Mouse (Mus musculus) liver, embryonic 13.5 days (tissue): Measurements from ENCODE around the gene Ctps. TPM values are rescaled to one million over a fixed set of nuclear protein-coding genes. Genes with fewer than 3 reads are reported as not detected.
"Not testable (repeated sequence)": the region's sequence is repeated elsewhere in the genome, so short reads cannot be mapped to it uniquely, and the experiment has no call there.

Experiments used
- ATAC-seq: fragments of 200-750 bp; cut with Nextera tagmentation; 2 replicates; pipeline ENCODE4 v1.8.0; 2017; ENCODE audit warnings: low read depth, mild to moderate bottlenecking, moderate number of reproducible peaks, moderate library complexity
- DNase-seq: peaks from one replicate; pipeline ENCODE4 v3.0.0; 2022
- H3K27ac ChIP-seq: fragments of 300-500 bp; sonication (generic); 2 replicates; pipeline ENCODE4 v1.5.1; 2015; ENCODE audit warnings: moderate library complexity, mild to moderate bottlenecking, inconsistent platforms
- H3K27me3 ChIP-seq: fragments of 300-500 bp; sonication (generic); 2 replicates; pipeline ENCODE4 v1.6.1; 2015; ENCODE audit warnings: mild to moderate bottlenecking, inconsistent platforms
- H3K36me3 ChIP-seq: fragments of 300-500 bp; sonication (generic); 2 replicates; pipeline ENCODE4 v1.6.1; 2015; ENCODE audit warnings: mild to moderate bottlenecking, inconsistent platforms
- H3K4me1 ChIP-seq: fragments of 300-500 bp; sonication (generic); replicated peaks from 2 replicates; pipeline ENCODE4 v1.6.1; 2015; ENCODE audit warnings: inconsistent platforms
- H3K4me2 ChIP-seq: fragments of 300-500 bp; sonication (generic); 2 replicates; pipeline ENCODE4 v1.6.1; 2015; ENCODE audit warnings: inconsistent platforms, mild to moderate bottlenecking, moderate library complexity
- H3K4me3 ChIP-seq: fragments of 300-500 bp; sonication (generic); replicated peaks from 2 replicates; pipeline ENCODE4 v1.5.1; 2015; ENCODE audit warnings: mild to moderate bottlenecking, inconsistent platforms
- H3K9ac ChIP-seq: fragments of 300-500 bp; sonication (generic); 2 replicates; pipeline ENCODE4 v1.6.1; 2015; ENCODE audit warnings: mild to moderate bottlenecking, inconsistent platforms
- H3K9me3 ChIP-seq: fragments of 300-500 bp; sonication (generic); replicated peaks from 2 replicates; pipeline ENCODE4 v1.6.1; 2016; ENCODE audit warnings: inconsistent platforms
- WGBS: fragments of 180-500 bp; shearing (Covaris S2); methylation state at CpG from one replicate; pipeline ENCODE4 v1.1.7; 2015; ENCODE audit not compliant: insufficient replicate concordance; 5-methylcytosine and 5-hydroxymethylcytosine counted together
- polyA plus RNA-seq: library from polyadenylated mRNA; unstranded; fragments of >200 nt; fragmentation: Nextera tagmentation; extraction: Ambion mirVana; gene quantifications from 2 replicates; pipeline ENCODE4 v1.2.1, GENCODE M21; 2015

Gene Ctps
- polyA plus RNA-seq, 1 experiment from 2014 or later, result 50.2 TPM

DNA sequence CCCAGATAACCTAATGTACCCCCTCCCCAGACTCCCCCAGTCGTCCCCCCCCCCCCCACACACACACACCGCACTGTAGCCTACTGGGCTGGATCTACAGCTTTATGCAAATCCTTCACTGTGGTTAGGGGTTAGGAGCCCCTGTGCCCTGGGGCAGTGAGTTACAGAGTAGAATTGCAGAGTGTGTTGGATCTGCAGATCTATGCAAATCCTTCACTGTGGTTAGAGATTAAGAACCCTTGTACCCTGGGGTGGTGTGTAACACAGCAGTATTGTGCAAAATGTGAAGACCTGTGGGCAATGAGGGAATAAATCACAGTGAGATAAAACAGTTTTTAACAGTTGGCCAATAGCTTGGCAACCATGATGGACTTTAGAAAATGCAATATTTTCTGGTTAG lies 28.8 kb upstream of the Ctps start:
- Histone ChIP-seq H3K27me3 (no peaks in the 10 kb centered on the region), H3K4me1 (peaks cover 27% of the 10 kb centered on the region), H3K4me2 (no peak overlapping the region), H3K9me3 (no peaks in the 10 kb centered on the region), H3K27ac (no peak overlapping the region), H3K4me3 (no peak overlapping the region), H3K9ac (no peak overlapping the region), H3K36me3 (no peaks in the 10 kb centered on the region)
- 11% methylated on average over 2 of the region's 2 CpGs for WGBS
- DNase-seq (no peak), ATAC-seq (peak; percentile 45; the same call in 1 of the 2 replicates)

DNA sequence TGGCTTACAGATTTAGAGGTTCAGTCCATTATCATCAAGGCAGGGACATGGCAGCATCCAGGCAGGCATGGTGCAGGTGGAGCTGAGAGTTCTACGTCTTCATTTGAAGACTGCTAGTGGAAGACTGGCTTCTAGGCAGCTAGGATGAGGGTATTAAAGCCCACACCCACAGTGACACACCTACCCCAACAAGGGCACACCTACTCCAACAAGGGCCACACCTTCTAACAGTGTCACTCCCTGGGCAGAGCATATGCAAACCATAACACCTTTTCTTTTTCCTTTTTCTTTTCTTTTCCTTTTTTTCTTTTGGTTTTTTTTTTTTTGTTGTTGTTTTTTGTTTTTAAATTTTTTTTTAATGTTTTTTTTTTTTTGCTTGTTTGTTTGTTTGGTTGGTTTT lies 26.1 kb upstream of the Ctps start:
- 63% methylated on average over 1 of the region's 1 CpGs for WGBS
- not testable (repeated sequence) for H3K27ac ChIP-seq, H3K27me3 ChIP-seq, H3K4me2 ChIP-seq, H3K9ac ChIP-seq, H3K36me3 ChIP-seq, H3K9me3 ChIP-seq, H3K4me3 ChIP-seq, DNase-seq
- H3K4me1 ChIP-seq, result peaks cover 27% of the 10 kb centered on the region
- ATAC-seq, result peak; percentile 78

DNA sequence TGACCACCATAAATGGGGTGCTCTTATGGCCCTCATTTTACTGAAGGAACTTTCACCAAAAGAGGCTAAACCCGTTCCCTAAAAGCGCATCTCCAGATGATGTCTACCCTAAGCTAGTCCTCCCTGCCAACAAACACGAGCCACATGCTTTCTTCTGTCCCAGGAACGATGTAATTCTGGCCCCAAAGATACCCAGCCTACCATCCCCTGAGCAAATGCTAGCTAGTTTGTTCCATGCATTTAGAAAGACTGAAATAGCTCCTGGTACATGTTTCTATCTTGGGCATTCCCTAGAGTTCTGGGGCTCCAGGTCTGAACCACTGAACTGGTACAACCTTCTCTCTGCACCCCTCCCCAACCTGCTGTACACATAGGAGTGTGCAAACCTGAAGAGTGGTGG lies 20.9 kb upstream of the Ctps start:
- WGBS, result 73% methylated on average over 4 of the region's 4 CpGs
- H3K9me3 ChIP-seq, result no peaks in the 10 kb centered on the region
- H3K36me3 ChIP-seq, result no peaks in the 10 kb centered on the region
- no peak overlapping the region for H3K4me2 ChIP-seq
- DNase-seq (no peak), ATAC-seq (no peak)
- H3K27ac ChIP-seq, result no peak overlapping the region
- H3K4me3 ChIP-seq, result no peak overlapping the region
- peaks cover 28% of the 10 kb centered on the region for H3K4me1 ChIP-seq
- no peak overlapping the region for H3K9ac ChIP-seq
- peaks cover 15% of the 10 kb centered on the region for H3K27me3 ChIP-seq

DNA sequence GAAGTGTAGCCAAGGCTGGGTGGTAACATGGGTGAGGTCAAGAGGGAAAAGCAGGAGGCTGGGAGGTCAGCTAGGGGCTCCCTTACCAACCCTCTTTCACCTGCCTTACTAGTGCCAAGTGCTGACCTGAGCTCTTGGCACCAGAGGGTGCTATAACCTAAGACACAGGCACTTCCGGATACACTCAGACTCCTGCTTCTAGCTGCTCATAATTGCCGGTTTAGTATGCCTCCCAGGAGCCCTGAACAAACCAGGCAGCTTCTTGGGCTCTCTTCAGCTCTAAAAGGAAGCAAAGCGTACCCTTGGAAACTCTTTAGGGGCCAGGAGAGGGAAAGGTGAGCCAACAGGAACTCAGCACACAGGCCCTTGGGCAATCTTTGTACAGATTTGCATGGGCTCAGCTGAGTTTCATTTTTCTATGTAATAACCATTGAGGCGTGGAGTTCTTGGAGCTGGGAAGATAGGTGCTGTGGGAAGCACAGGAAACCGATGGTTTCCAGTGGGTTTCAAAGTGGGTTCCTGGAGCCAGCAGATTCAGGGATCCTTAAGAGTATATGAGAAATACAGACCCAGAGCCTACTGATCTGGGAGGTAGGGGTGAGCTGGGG lies 19.8 kb upstream of the Ctps start:
- WGBS, result 25% methylated on average over 5 of the region's 5 CpGs
- ATAC-seq, result peak; percentile 82
- DNase-seq, result peak; percentile 65
- peaks cover 22% of the 10 kb centered on the region for H3K4me1 ChIP-seq
- no peaks in the 10 kb centered on the region for H3K9me3 ChIP-seq
- H3K27me3 ChIP-seq, result peaks cover 16% of the 10 kb centered on the region
- no peak overlapping the region for H3K4me3 ChIP-seq
- no peak overlapping the region; the same call in 1 of the 2 replicates for H3K4me2 ChIP-seq
- no peaks in the 10 kb centered on the region for H3K36me3 ChIP-seq
- peak overlapping the region; percentile 10; the same call in 1 of the 2 replicates for H3K9ac ChIP-seq
- H3K27ac ChIP-seq, result no peak overlapping the region

DNA sequence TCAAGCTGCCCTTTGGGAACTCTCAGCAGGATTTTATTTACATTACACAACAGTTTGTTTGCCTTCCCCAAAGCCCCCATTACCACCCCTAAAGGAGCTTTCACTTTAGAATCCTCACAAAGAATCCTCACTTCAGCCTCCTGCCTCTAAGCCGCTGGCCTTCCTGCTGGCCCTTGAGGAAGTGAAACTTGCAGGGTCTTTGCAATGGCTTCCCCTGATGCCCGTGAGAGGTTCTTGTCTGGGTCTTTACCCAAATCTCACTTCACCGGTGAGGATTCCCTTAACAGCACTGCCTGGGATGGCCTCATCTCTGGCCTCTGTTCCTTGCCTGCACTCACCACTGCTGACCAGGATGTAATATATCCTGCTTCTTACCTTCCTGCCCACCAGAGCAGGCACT lies 19.0 kb upstream of the Ctps start:
- Histone ChIP-seq H3K27ac (peak overlapping the region; percentile 24; the same call in 1 of the 2 replicates), H3K4me1 (peaks cover 20% of the 10 kb centered on the region), H3K4me3 (no peak overlapping the region), H3K4me2 (0 out of 2 replicates have a peak overlapping the region, but pooled peaks have one; percentile 22), H3K36me3 (no peaks in the 10 kb centered on the region), H3K27me3 (peaks cover 18% of the 10 kb centered on the region), H3K9ac (no peak overlapping the region), H3K9me3 (no peaks in the 10 kb centered on the region)
- DNase-seq (no peak), ATAC-seq (no peak)
- WGBS, result 26% methylated on average over 3 of the region's 3 CpGs

DNA sequence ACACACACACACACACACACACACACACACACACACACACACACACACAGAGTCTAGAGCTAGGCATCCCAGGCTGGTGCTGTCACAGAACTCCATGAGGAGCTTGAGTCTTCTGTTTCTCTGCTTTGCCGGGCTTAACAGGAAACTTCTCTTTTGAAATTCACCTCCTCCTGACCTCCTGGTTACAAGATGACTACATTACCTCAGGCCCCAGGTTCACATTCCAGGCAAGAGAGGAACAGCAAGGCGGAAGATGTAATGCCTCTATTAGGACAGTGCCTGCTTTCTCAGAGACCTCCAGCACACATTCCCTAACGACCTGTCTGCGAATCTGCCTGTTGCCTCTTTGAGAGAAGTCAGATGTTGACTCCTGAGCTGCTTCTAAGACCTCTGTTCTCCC lies 18.4 kb upstream of the Ctps start, which contains the start of gene Gm8439:
Gene Gm8439, plus strand, starts transcription at position 301 of the 400 bp plus-strand sequence.
- Histone ChIP-seq H3K27me3 (peaks cover 18% of the 10 kb centered on the region), H3K4me2 (0 out of 2 replicates have a peak within 1 kb of the TSS, but pooled peaks have one; percentile 22), H3K4me3 (no peak within 1 kb of the TSS), H3K4me1 (peaks cover 20% of the 10 kb centered on the region), H3K9me3 (no peaks in the 10 kb centered on the region), H3K27ac (peak within 1 kb of the TSS; percentile 24; the same call in 1 of the 2 replicates), H3K9ac (no peak within 1 kb of the TSS), H3K36me3 (no peaks in the 10 kb centered on the region)
- no peak for DNase-seq
- ATAC-seq, result no peak
- WGBS, result 36% methylated on average over 4 of the region's 4 CpGs

DNA sequence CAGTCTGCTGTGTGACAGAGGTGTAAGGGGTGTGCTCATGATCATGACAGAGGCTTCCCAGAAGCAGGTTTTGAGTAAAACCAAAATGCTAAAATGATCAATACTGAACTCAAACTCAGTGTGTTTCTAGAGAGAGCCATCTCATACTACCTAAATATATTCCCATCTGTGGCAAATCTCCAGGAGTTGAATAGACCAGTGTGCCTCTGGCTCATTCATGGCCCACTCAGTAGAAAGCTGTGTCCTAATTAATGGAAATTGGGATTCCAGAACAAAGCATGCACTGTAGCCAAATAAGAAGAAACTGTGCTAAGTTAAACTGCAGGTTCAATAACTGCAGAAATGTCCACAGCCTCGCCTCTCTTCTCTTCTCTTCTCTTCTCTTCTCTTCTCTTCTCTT lies 16.9 kb upstream of the Ctps start:
- H3K9ac ChIP-seq, result no peak overlapping the region
- DNase-seq, result no peak
- 48% methylated on average over 1 of the region's 1 CpGs for WGBS
- no peak for ATAC-seq
- H3K4me3 ChIP-seq, result no peak overlapping the region
- no peaks in the 10 kb centered on the region for H3K9me3 ChIP-seq
- no peak overlapping the region for H3K27ac ChIP-seq
- H3K36me3 ChIP-seq, result no peaks in the 10 kb centered on the region
- peaks cover 20% of the 10 kb centered on the region for H3K4me1 ChIP-seq
- peaks cover 18% of the 10 kb centered on the region for H3K27me3 ChIP-seq
- no peak overlapping the region for H3K4me2 ChIP-seq

DNA sequence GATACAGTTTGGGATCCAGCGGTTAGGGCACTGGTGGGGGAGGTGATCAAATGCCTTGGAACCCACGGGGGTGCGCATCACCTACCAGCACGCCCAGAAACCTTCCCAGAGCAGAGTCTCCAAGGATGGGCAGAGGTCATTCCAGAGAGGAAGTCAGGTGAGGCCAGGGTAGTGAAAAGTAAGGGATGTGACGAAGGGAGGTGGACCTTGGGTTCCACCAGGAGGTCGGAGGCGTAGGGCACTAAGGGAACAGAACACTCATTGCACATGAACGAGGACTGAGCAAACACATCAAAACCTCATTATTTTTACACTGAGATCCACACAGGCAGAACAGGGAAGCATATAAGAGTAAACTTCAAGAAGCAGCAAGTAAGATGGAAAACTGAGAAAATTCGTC lies 11.6 kb upstream of the Ctps start:
- 0 out of 2 replicates have a peak, but pooled peaks cover 4% of the 10 kb centered on the region for H3K27me3 ChIP-seq
- H3K27ac ChIP-seq, result no peak overlapping the region
- DNase-seq (no peak), ATAC-seq (no peak)
- H3K4me2 ChIP-seq, result no peak overlapping the region
- H3K4me1 ChIP-seq, result peaks cover 14% of the 10 kb centered on the region
- no peak overlapping the region for H3K4me3 ChIP-seq
- 74% methylated on average over 9 of the region's 9 CpGs for WGBS
- no peaks in the 10 kb centered on the region for H3K36me3 ChIP-seq
- peak overlapping the region; percentile 29; the same call in 1 of the 2 replicates for H3K9ac ChIP-seq
- no peaks in the 10 kb centered on the region for H3K9me3 ChIP-seq

DNA sequence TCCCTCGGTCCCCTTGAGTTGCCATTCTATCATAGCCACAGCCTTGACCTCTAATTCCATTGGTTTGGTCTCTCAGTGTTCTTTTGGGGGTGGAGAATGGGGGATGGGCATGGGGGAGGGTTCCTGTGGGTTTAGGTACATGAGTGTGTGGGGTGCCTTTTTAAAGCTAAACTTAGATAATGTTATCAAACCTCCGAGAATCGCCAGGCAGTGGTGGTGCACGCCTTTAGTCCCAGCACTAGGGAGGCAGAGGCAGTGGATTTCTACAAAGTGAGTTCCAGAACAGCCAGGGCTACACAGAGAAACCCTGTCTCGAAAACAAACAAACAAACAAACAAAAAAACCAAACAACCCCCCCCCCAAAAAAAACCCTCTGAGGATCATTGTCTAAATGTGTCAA lies 10.8 kb upstream of the Ctps start:
- no peak overlapping the region for H3K4me3 ChIP-seq
- 0 out of 2 replicates have a peak overlapping the region, but pooled peaks have one; percentile 13 for H3K9ac ChIP-seq
- DNase-seq (no peak), ATAC-seq (peak; percentile 78)
- WGBS, result 23% methylated on average over 5 of the region's 5 CpGs
- peaks cover 14% of the 10 kb centered on the region for H3K4me1 ChIP-seq
- H3K36me3 ChIP-seq, result no peaks in the 10 kb centered on the region
- H3K9me3 ChIP-seq, result no peaks in the 10 kb centered on the region
- 0 out of 2 replicates have a peak overlapping the region, but pooled peaks have one; percentile 17 for H3K4me2 ChIP-seq
- H3K27me3 ChIP-seq, result 0 out of 2 replicates have a peak, but pooled peaks cover 4% of the 10 kb centered on the region
- no peak overlapping the region for H3K27ac ChIP-seq

DNA sequence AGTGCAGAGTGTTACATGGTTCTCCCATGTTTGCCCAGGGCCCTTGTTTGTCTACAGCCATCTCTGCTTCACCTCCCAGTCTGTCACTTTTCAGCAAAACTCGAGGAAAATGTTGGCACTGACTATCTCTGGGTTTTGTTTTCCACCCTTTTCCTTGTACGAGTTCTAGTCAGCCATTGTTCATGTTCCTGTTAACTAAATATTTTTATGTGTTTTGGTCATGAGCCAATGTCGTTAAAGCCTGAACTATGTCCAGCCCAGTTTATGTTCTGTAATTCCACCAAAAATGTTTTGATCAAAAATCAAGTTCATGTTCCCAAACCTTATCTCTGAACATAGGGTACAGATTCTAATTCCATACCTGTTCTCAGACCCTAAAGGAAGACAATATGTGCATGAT lies 1.6 kb upstream of the Ctps start:
- H3K27ac ChIP-seq, result no peak overlapping the region
- H3K36me3 ChIP-seq, result 0 out of 2 replicates have a peak, but pooled peaks cover 3% of the 10 kb centered on the region
- 66% methylated on average over 3 of the region's 3 CpGs for WGBS
- no peak overlapping the region for H3K9ac ChIP-seq
- H3K4me3 ChIP-seq, result no peak overlapping the region
- no peaks in the 10 kb centered on the region for H3K9me3 ChIP-seq
- H3K4me2 ChIP-seq, result no peak overlapping the region
- DNase-seq, result no peak
- ATAC-seq, result no peak
- H3K4me1 ChIP-seq, result peaks cover 38% of the 10 kb centered on the region
- H3K27me3 ChIP-seq, result no peaks in the 10 kb centered on the region

DNA sequence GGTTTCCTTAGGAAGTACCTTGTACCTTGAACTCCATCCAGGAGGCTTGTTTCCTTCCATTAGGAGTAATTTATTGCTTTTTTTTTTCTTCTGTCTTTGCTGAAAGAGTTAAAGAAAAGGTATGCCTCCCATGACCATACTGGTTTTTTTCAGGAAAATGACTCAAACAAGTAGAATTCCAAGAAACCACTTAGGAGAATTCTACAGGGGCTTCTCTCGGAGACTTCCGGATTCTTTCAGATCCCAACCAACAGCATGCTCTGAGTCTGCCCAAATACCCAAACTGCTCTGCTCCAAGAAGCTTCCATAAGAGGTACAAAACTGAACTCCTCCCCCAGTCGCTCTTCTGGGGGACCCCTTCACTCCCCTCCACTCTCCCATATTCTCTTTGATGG lies 991 bp upstream of the Ctps start:
- Histone ChIP-seq H3K4me1 (peaks cover 44% of the 10 kb centered on the region), H3K4me2 (peak overlapping the region; percentile 93), H3K4me3 (peak overlapping the region; percentile 72), H3K9me3 (no peaks in the 10 kb centered on the region), H3K36me3 (peaks cover 8% of the 10 kb centered on the region; the same call in 1 of the 2 replicates), H3K9ac (peak overlapping the region; percentile 87), H3K27ac (no peak overlapping the region), H3K27me3 (no peaks in the 10 kb centered on the region)
- ATAC-seq, result no peak
- 70% methylated on average over 3 of the region's 3 CpGs for WGBS
- no peak for DNase-seq
